In genomic region chr8:123720471-123721001, GRCm38 (mm10) we compare ENCODE assay signal across 9 mouse cellular contexts.
A peak's percentile ranks its signal among the peaks of the same experiment; 100 is the strongest.
DNase-seq lines count a peak whose midpoint lies in the region; ATAC-seq and TF ChIP-seq lines count a peak whose summit lies in the region.
"Had no signal": no experiment of that assay in that cellular context is flagged by ENCODE, and none has a peak within 500 bp of the region (broad histone marks: within the 10 kb centered on the region; RNA-seq: fewer than 3 reads in every experiment).

No protein-coding gene starts in this region.

- WGBS in liver, postnatal 0 days (ENCODE audit: insufficient replicate concordance): 29% methylated on average over 12 of the region's 12 CpGs
- 7% methylated on average over 12 of the region's 12 CpGs for WGBS in kidney, embryonic 16.5 days
- WGBS in hindbrain, embryonic 14.5 days: 18% methylated on average over 12 of the region's 12 CpGs
- WGBS in hindbrain, embryonic 13.5 days: 22% methylated on average over 12 of the region's 12 CpGs

- H3K4me3 ChIP-seq in liver, postnatal 0 days (ENCODE audit: low read depth, low read length): no peak overlapping the region
- no peak overlapping the region for H3K4me3 ChIP-seq in kidney, embryonic 16.5 days (ENCODE audit: low read length)
- H3K4me3 ChIP-seq in hindbrain, embryonic 14.5 days (replicated peaks; ENCODE audit: low read length): no peak overlapping the region
- H3K4me3 ChIP-seq in hindbrain, embryonic 13.5 days: no peak overlapping the region
- H3K4me3 ChIP-seq: embryonic facial prominence, embryonic 15.5 days had no signal

- ATAC-seq in liver, postnatal 0 days: no peak
- peak; percentile 36; the same call in 1 of the 2 replicates for ATAC-seq in common myeloid progenitor, adult 5-6 weeks (replicated peaks; ENCODE audit: low read depth, poor library complexity, severe bottlenecking)
- peak; percentile 63 for ATAC-seq in kidney, embryonic 16.5 days (ENCODE audit: low FRiP score, low TSS enrichment)
- ATAC-seq in hindbrain, embryonic 14.5 days (ENCODE audit: low FRiP score): no peak
- ATAC-seq in hindbrain, embryonic 13.5 days (ENCODE audit: low FRiP score): no peak

- TF ChIP-seq CTCF in liver, postnatal 0 days (IDR thresholded peaks at IDR 0.05; ENCODE audit: low read depth): no peak

- TF ChIP-seq EP300 in liver, postnatal 0 days (IDR thresholded peaks at IDR 0.05; ENCODE audit: low read depth): no peak

- H3K4me1 ChIP-seq in liver, postnatal 0 days (ENCODE audit: insufficient read depth): peaks cover 15% of the 10 kb centered on the region; the same call in 1 of the 2 replicates
- peaks cover 35% of the 10 kb centered on the region for H3K4me1 ChIP-seq in kidney, embryonic 16.5 days (ENCODE audit: insufficient read depth, low read length)
- H3K4me1 ChIP-seq in hindbrain, embryonic 14.5 days (replicated peaks; ENCODE audit: control insufficient read depth, insufficient read depth, low read length): peaks cover 10% of the 10 kb centered on the region
- H3K4me1 ChIP-seq in hindbrain, embryonic 13.5 days (replicated peaks): peaks cover 41% of the 10 kb centered on the region

- H3K4me2 ChIP-seq in liver, postnatal 0 days (ENCODE audit: low read depth, low read length): no peak overlapping the region
- peak overlapping the region; percentile 19 for H3K4me2 ChIP-seq in kidney, embryonic 16.5 days (replicated peaks; ENCODE audit: low read depth, low read length)
- H3K4me2 ChIP-seq in hindbrain, embryonic 14.5 days (replicated peaks): no peak overlapping the region
- no peak overlapping the region for H3K4me2 ChIP-seq in hindbrain, embryonic 13.5 days
- H3K4me2 ChIP-seq: embryonic facial prominence, embryonic 15.5 days had no signal

- no peaks in the 10 kb centered on the region for H3K36me3 ChIP-seq in liver, postnatal 0 days (replicated peaks; ENCODE audit: insufficient read depth, low read length)
- no peaks in the 10 kb centered on the region for H3K36me3 ChIP-seq in kidney, embryonic 16.5 days (ENCODE audit: insufficient read depth, low read length)
- H3K36me3 ChIP-seq in hindbrain, embryonic 14.5 days (replicated peaks; ENCODE audit: control insufficient read depth, insufficient read depth): no peaks in the 10 kb centered on the region
- no peaks in the 10 kb centered on the region for H3K36me3 ChIP-seq in hindbrain, embryonic 13.5 days
- H3K36me3 ChIP-seq: embryonic facial prominence, embryonic 15.5 days had no signal

- H3K9ac ChIP-seq in liver, postnatal 0 days (replicated peaks): no peak overlapping the region
- no peak overlapping the region for H3K9ac ChIP-seq in kidney, embryonic 16.5 days (replicated peaks; ENCODE audit: low read length)
- H3K9ac ChIP-seq in hindbrain, embryonic 14.5 days: no peak overlapping the region
- no peak overlapping the region for H3K9ac ChIP-seq in hindbrain, embryonic 13.5 days
- H3K9ac ChIP-seq: embryonic facial prominence, embryonic 15.5 days had no signal

- peak; percentile 59 for DNase-seq in liver
- DNase-seq in liver, postnatal 0 days: no peak
- peak; percentile 59 to 60 for DNase-seq in right cerebral cortex, postnatal 36 days (ENCODE audit: low spot score in 2 of 2)
- DNase-seq in frontal cortex, postnatal 14 days (ENCODE audit: low spot score in 2 of 2): no peak
- no peak for DNase-seq in hindbrain, embryonic 14.5 days (ENCODE audit: low spot score)

- no peak overlapping the region for H3K27ac ChIP-seq in liver, postnatal 0 days (ENCODE audit: low read depth)
- peak overlapping the region; percentile 22; the same call in 1 of the 2 replicates for H3K27ac ChIP-seq in kidney, embryonic 16.5 days (ENCODE audit: low read length)
- H3K27ac ChIP-seq in hindbrain, embryonic 14.5 days: no peak overlapping the region
- H3K27ac ChIP-seq in hindbrain, embryonic 13.5 days: no peak overlapping the region
- H3K27ac ChIP-seq: embryonic facial prominence, embryonic 15.5 days had no signal

- H3K9me3 ChIP-seq in liver, postnatal 0 days (ENCODE audit: low read length): no peaks in the 10 kb centered on the region
- no peaks in the 10 kb centered on the region for H3K9me3 ChIP-seq in kidney, embryonic 16.5 days (ENCODE audit: low read length)
- H3K9me3 ChIP-seq in hindbrain, embryonic 14.5 days (ENCODE audit: control insufficient read depth, low read length): no peaks in the 10 kb centered on the region
- no peaks in the 10 kb centered on the region for H3K9me3 ChIP-seq in hindbrain, embryonic 13.5 days
- H3K9me3 ChIP-seq: embryonic facial prominence, embryonic 15.5 days had no signal

- H3K27me3 ChIP-seq in liver, postnatal 0 days (ENCODE audit: insufficient read depth, low read length): no peaks in the 10 kb centered on the region
- H3K27me3 ChIP-seq in kidney, embryonic 16.5 days (ENCODE audit: insufficient read depth, low read length): no peaks in the 10 kb centered on the region
- no peaks in the 10 kb centered on the region for H3K27me3 ChIP-seq in hindbrain, embryonic 14.5 days (ENCODE audit: control insufficient read depth, insufficient read depth, low read length)
- H3K27me3 ChIP-seq in hindbrain, embryonic 13.5 days: no peaks in the 10 kb centered on the region
- H3K27me3 ChIP-seq: embryonic facial prominence, embryonic 15.5 days had no signal

Comparison
In these comparisons a context has a peak if more than half of its experiments do, and no peak if none do; other contexts are left out.
1. DNase-seq: peak in liver (single experiment) and right cerebral cortex, postnatal 36 days (2 of 2); none in liver, postnatal 0 days (single experiment), frontal cortex, postnatal 14 days (0 of 2) and hindbrain, embryonic 14.5 days (single experiment).
2. ATAC-seq: peak in common myeloid progenitor, adult 5-6 weeks (single experiment) and kidney, embryonic 16.5 days (single experiment); none in liver, postnatal 0 days (single experiment), hindbrain, embryonic 14.5 days (single experiment) and hindbrain, embryonic 13.5 days (single experiment).